Mouse (Mus musculus) stomach, embryonic 14.5 days (tissue): ENCODE data around the gene Slc8a1. TPM values are rescaled to one million over a fixed set of nuclear protein-coding genes. Genes with fewer than 3 reads are reported as not detected.

Experiments
- ATAC-seq: fragments of 200-750 bp; cut with Nextera tagmentation; 2 replicates; pipeline ENCODE4 v1.8.0; 2017; ENCODE audit warnings: low read depth, moderate TSS enrichment; ENCODE audit not compliant: insufficient number of reproducible peaks, insufficient read depth, low FRiP score
- H3K27ac ChIP-seq: fragments of 300-500 bp; sonication (generic); 2 replicates; pipeline ENCODE4 v1.5.1; 2014; ENCODE audit warnings: mild to moderate bottlenecking, low read length, moderate library complexity, mixed read lengths
- H3K27me3 ChIP-seq: fragments of 300-500 bp; sonication (generic); 2 replicates; pipeline ENCODE4 v1.6.1; 2014; ENCODE audit warnings: low read length, control low read depth, mixed read lengths; ENCODE audit not compliant: control insufficient read depth, insufficient read depth
- H3K36me3 ChIP-seq: fragments of 300-500 bp; sonication (generic); 2 replicates; pipeline ENCODE4 v1.6.1; 2014; ENCODE audit warnings: mild to moderate bottlenecking, control low read depth, low read length, moderate library complexity, mixed read lengths; ENCODE audit not compliant: control insufficient read depth, insufficient read depth
- H3K4me1 ChIP-seq: fragments of 300-500 bp; sonication (generic); 2 replicates; pipeline ENCODE4 v1.6.1; 2014; ENCODE audit warnings: low read length, control low read depth, mixed read lengths; ENCODE audit not compliant: control insufficient read depth, insufficient read depth
- H3K4me2 ChIP-seq: fragments of 300-500 bp; sonication (generic); replicated peaks from 2 replicates; pipeline ENCODE4 v1.6.1; 2014; ENCODE audit warnings: low read depth, low read length, control low read depth
- H3K4me3 ChIP-seq: fragments of 300-500 bp; sonication (generic); 2 replicates; pipeline ENCODE4 v1.5.1; 2014; ENCODE audit warnings: low read depth, low read length, control low read depth
- H3K9ac ChIP-seq: fragments of 300-500 bp; sonication (generic); replicated peaks from 2 replicates; pipeline ENCODE4 v1.6.1; 2014; ENCODE audit warnings: low read depth, mild to moderate bottlenecking, control low read depth, low read length, moderate library complexity, mixed read lengths
- H3K9me3 ChIP-seq: fragments of 300-500 bp; sonication (generic); 2 replicates; pipeline ENCODE4 v1.6.1; 2016; ENCODE audit warnings: low read depth, low read length, control low read depth; ENCODE audit not compliant: control insufficient read depth
- WGBS: fragments of 180-500 bp; shearing (Covaris S2); extraction: QIAGEN DNeasy Blood & Tissue Kit; methylation state at CpG from one replicate; pipeline ENCODE4 v1.1.7; 2014; 5-methylcytosine and 5-hydroxymethylcytosine counted together
- polyA plus RNA-seq: library from polyadenylated mRNA; unstranded; fragments of >200 nt; fragmentation: Nextera tagmentation; extraction: Ambion mirVana; gene quantifications from 2 replicates; pipeline ENCODE4 v1.2.1, GENCODE M21; 2014

Slc8a1 gene
- polyA plus RNA-seq, 1 experiment from 2014 or later: 24.5 TPM

GRCm38 (mm10) chr17:81432733-81433132, 305.4 kb downstream of the Slc8a1 start:
- H3K9me3 ChIP-seq: no peaks in the 10 kb centered on the region
- H3K27me3 ChIP-seq: no peaks in the 10 kb centered on the region
- no peak overlapping the region for H3K4me3 ChIP-seq
- H3K27ac ChIP-seq: no peak overlapping the region
- H3K9ac ChIP-seq: no peak overlapping the region
- H3K36me3 ChIP-seq: peaks cover 2% of the 10 kb centered on the region; the same call in 1 of the 2 replicates
- ATAC-seq: no peak
- 92% methylated on average over 2 of the region's 2 CpGs for WGBS
- no peaks in the 10 kb centered on the region for H3K4me1 ChIP-seq
- no peak overlapping the region for H3K4me2 ChIP-seq

GRCm38 (mm10) chr17:81427245-81427644, 310.9 kb downstream of the Slc8a1 start:
- Histone ChIP-seq H3K27ac (no peak overlapping the region), H3K4me2 (no peak overlapping the region), H3K9ac (no peak overlapping the region), H3K27me3 (no peaks in the 10 kb centered on the region), H3K4me3 (no peak overlapping the region), H3K36me3 (peaks cover 2% of the 10 kb centered on the region; the same call in 1 of the 2 replicates), H3K4me1 (no peaks in the 10 kb centered on the region), H3K9me3 (no peaks in the 10 kb centered on the region)
- WGBS: 90% methylated on average over 7 of the region's 7 CpGs
- no peak for ATAC-seq

GRCm38 (mm10) chr17:81424256-81424912, 313.8 kb downstream of the Slc8a1 start:
- H3K4me3 ChIP-seq: no peak overlapping the region
- H3K27ac ChIP-seq: no peak overlapping the region
- no peaks in the 10 kb centered on the region for H3K9me3 ChIP-seq
- 53% methylated on average over 10 of the region's 10 CpGs for WGBS
- no peak for ATAC-seq
- no peaks in the 10 kb centered on the region for H3K4me1 ChIP-seq
- no peak overlapping the region for H3K9ac ChIP-seq
- no peaks in the 10 kb centered on the region for H3K36me3 ChIP-seq
- H3K4me2 ChIP-seq: no peak overlapping the region
- H3K27me3 ChIP-seq: no peaks in the 10 kb centered on the region

- H3K27ac ChIP-seq: no peak overlapping the region; the same call in 1 of the 2 replicates
- H3K4me3 ChIP-seq: no peak overlapping the region
- no peak overlapping the region for H3K4me2 ChIP-seq
- H3K9ac ChIP-seq: no peak overlapping the region
- no peak for ATAC-seq
- no peaks in the 10 kb centered on the region for H3K9me3 ChIP-seq
- H3K4me1 ChIP-seq: no peaks in the 10 kb centered on the region
- no peaks in the 10 kb centered on the region for H3K27me3 ChIP-seq
- H3K36me3 ChIP-seq: no peaks in the 10 kb centered on the region
- 73% methylated on average over 10 of the region's 10 CpGs for WGBS
Observed at GRCm38 (mm10) chr17:81419802-81420459, 318.2 kb downstream of the Slc8a1 start.

GRCm38 (mm10) chr17:81416361-81417114, 321.6 kb downstream of the Slc8a1 start:
- Histone ChIP-seq H3K4me1 (0 out of 2 replicates have a peak, but pooled peaks cover 3% of the 10 kb centered on the region), H3K27me3 (no peaks in the 10 kb centered on the region), H3K9ac (no peak overlapping the region), H3K4me2 (no peak overlapping the region), H3K27ac (no peak overlapping the region), H3K36me3 (no peaks in the 10 kb centered on the region), H3K9me3 (no peaks in the 10 kb centered on the region), H3K4me3 (no peak overlapping the region)
- 88% methylated on average over 6 of the region's 6 CpGs for WGBS
- ATAC-seq: no peak

GRCm38 (mm10) chr17:81412736-81413135, 325.4 kb downstream of the Slc8a1 start:
- 92% methylated on average over 4 of the region's 4 CpGs for WGBS
- no peak for ATAC-seq
- H3K36me3 ChIP-seq: no peaks in the 10 kb centered on the region
- H3K4me1 ChIP-seq: 0 out of 2 replicates have a peak, but pooled peaks cover 3% of the 10 kb centered on the region
- no peak overlapping the region for H3K4me2 ChIP-seq
- H3K27ac ChIP-seq: no peak overlapping the region
- no peak overlapping the region for H3K4me3 ChIP-seq
- H3K27me3 ChIP-seq: no peaks in the 10 kb centered on the region
- no peak overlapping the region for H3K9ac ChIP-seq
- H3K9me3 ChIP-seq: no peaks in the 10 kb centered on the region

GRCm38 (mm10) chr17:81404225-81404624, 334.0 kb downstream of the Slc8a1 start:
- no peak overlapping the region for H3K4me3 ChIP-seq
- no peaks in the 10 kb centered on the region for H3K9me3 ChIP-seq
- no peak overlapping the region for H3K27ac ChIP-seq
- H3K4me1 ChIP-seq: no peaks in the 10 kb centered on the region
- no peak overlapping the region for H3K4me2 ChIP-seq
- no peaks in the 10 kb centered on the region for H3K36me3 ChIP-seq
- no peak overlapping the region for H3K9ac ChIP-seq
- H3K27me3 ChIP-seq: no peaks in the 10 kb centered on the region
- ATAC-seq: no peak
- WGBS: 72% methylated on average over 4 of the region's 4 CpGs

GRCm38 (mm10) chr17:81403121-81403520, 335.1 kb downstream of the Slc8a1 start:
- WGBS: 91% methylated on average over 4 of the region's 4 CpGs
- Histone ChIP-seq H3K27me3 (no peaks in the 10 kb centered on the region), H3K9me3 (no peaks in the 10 kb centered on the region), H3K27ac (no peak overlapping the region), H3K4me2 (no peak overlapping the region), H3K9ac (no peak overlapping the region), H3K4me3 (no peak overlapping the region), H3K36me3 (no peaks in the 10 kb centered on the region), H3K4me1 (no peaks in the 10 kb centered on the region)
- no peak for ATAC-seq
